Mouse (Mus musculus) olfactory bulb, adult 2 months (tissue): Measurements from ENCODE around the gene Car7.
"Not testable (repeated sequence)": the region's sequence is repeated elsewhere in the genome, so short reads cannot be mapped to it uniquely, and the experiment has no call there.

Experiments used
- CTCF ChIP-seq: fragments of 200-500 bp; IDR thresholded peaks from 2 replicates; pipeline ENCODE4 v1.5.1; 2012; ENCODE audit warnings: low read depth, mild to moderate bottlenecking, low read length, moderate library complexity; ENCODE audit not compliant: insufficient read depth
- POLR2A ChIP-seq: fragments of 200-500 bp; IDR thresholded peaks from 2 replicates; pipeline ENCODE4 v1.6.1; 2012; ENCODE audit warnings: mild to moderate bottlenecking, low read depth, low read length, moderate library complexity; ENCODE audit not compliant: insufficient read depth

DNA sequence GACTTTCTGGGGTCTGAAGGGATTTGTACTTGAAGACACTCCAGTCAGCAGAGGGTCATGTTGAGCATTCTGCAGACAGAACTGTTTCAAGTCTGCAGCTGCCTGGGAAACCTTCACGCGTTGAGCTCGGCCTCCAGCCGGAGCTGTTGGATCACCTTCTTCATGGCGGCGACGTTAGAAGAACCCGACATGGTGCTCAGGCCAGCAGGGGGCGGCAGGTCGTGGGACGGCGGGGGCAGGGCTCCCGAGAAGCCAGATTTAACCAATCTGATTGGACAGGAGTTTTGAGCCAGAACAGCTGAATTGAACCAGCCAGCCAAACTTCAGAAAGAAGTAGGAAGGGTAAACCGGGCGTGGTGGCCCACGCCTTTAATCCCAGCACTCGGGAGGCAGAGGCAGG lies 43.1 kb downstream of the Car7 start:
- TF ChIP-seq CTCF, POLR2A: not testable (repeated sequence)
